Mouse (Mus musculus): ENCODE measurements around the gene Slco3a1. TPM values are rescaled to one million over a fixed set of nuclear protein-coding genes. Genes with fewer than 3 reads are reported as not detected.

Slco3a1 gene
- total RNA-seq, 2 experiments from 2014 or later: 53.9 to 56.2 TPM

Small RNA genes within 50 kb of the gene (microRNA-seq; reads per million reads assigned to microRNA genes)
- 0 reads per million in 2 experiments for gene Gm27459
